Mouse (Mus musculus) embryonic facial prominence, embryonic 12.5 days (tissue): Measurements from ENCODE around the gene Gpr3. TPM values are rescaled to one million over a fixed set of nuclear protein-coding genes. Genes with fewer than 3 reads are reported as not detected.

Experiments used
- ATAC-seq: fragments of 200-750 bp; cut with Nextera tagmentation; 2 replicates; pipeline ENCODE4 v1.8.0; 2017; ENCODE audit not compliant: insufficient number of reproducible peaks, insufficient read depth, low FRiP score, low TSS enrichment
- H3K27ac ChIP-seq: fragments of 300-500 bp; sonication (generic); 2 replicates; pipeline ENCODE4 v1.5.1; 2016; ENCODE audit warnings: mild to moderate bottlenecking
- H3K27me3 ChIP-seq: fragments of 300-500 bp; sonication (generic); 2 replicates; pipeline ENCODE4 v1.6.1; 2016; ENCODE audit warnings: mild to moderate bottlenecking, moderate library complexity
- H3K36me3 ChIP-seq: fragments of 300-500 bp; sonication (generic); 2 replicates; pipeline ENCODE4 v1.6.1; 2016; ENCODE audit warnings: mild to moderate bottlenecking
- H3K4me1 ChIP-seq: fragments of 300-500 bp; sonication (generic); 2 replicates; pipeline ENCODE4 v1.6.1; 2016
- H3K4me2 ChIP-seq: fragments of 300-500 bp; sonication (generic); replicated peaks from 2 replicates; pipeline ENCODE4 v1.6.1; 2016; ENCODE audit warnings: mild to moderate bottlenecking, moderate library complexity
- H3K4me3 ChIP-seq: fragments of 300-500 bp; sonication (generic); 2 replicates; pipeline ENCODE4 v1.5.1; 2016; ENCODE audit warnings: mild to moderate bottlenecking
- H3K9ac ChIP-seq: fragments of 300-500 bp; sonication (generic); 2 replicates; pipeline ENCODE4 v1.6.1; 2016; ENCODE audit warnings: mild to moderate bottlenecking, moderate library complexity
- H3K9me3 ChIP-seq: fragments of 300-500 bp; sonication (generic); 2 replicates; pipeline ENCODE4 v1.6.1; 2016; ENCODE audit warnings: mild to moderate bottlenecking, moderate library complexity
- WGBS: fragments of 180-500 bp; shearing (Covaris S2); methylation state at CpG from one replicate; pipeline ENCODE4 v1.1.7; 2016; 5-methylcytosine and 5-hydroxymethylcytosine counted together
- polyA plus RNA-seq: library from polyadenylated mRNA; unstranded; fragments of >200 nt; fragmentation: Nextera tagmentation; extraction: Ambion mirVana; gene quantifications from 2 replicates; pipeline ENCODE4 v1.2.1, GENCODE M21; 2016

Gpr3 gene
- polyA plus RNA-seq, 1 experiment from 2014 or later: not detected

- Histone ChIP-seq H3K27me3 (peaks cover 41% of the 10 kb centered on the region), H3K36me3 (no peaks in the 10 kb centered on the region), H3K27ac (no peak overlapping the region), H3K9ac (no peak overlapping the region), H3K4me1 (peaks cover 15% of the 10 kb centered on the region), H3K4me2 (no peak overlapping the region), H3K9me3 (no peaks in the 10 kb centered on the region), H3K4me3 (no peak overlapping the region)
- WGBS: 93% methylated on average over 24 of the region's 24 CpGs
- no peak for ATAC-seq
Measured at GRCm38 (mm10) chr4:133210023-133210787, 2.1 kb downstream of the Gpr3 start.

GRCm38 (mm10) chr4:133209366-133209765 lies 3.0 kb downstream of the Gpr3 start:
- Histone ChIP-seq H3K4me3 (no peak overlapping the region), H3K36me3 (no peaks in the 10 kb centered on the region), H3K27me3 (peaks cover 39% of the 10 kb centered on the region), H3K27ac (no peak overlapping the region), H3K4me2 (no peak overlapping the region), H3K9ac (no peak overlapping the region), H3K4me1 (peaks cover 21% of the 10 kb centered on the region), H3K9me3 (no peaks in the 10 kb centered on the region)
- no peak for ATAC-seq
- WGBS: 4% methylated on average over 11 of the region's 11 CpGs

GRCm38 (mm10) chr4:133204379-133204778 lies 8.0 kb downstream of the Gpr3 start:
- no peak overlapping the region for H3K4me2 ChIP-seq
- H3K9ac ChIP-seq: no peak overlapping the region; the same call in 1 of the 2 replicates
- 37% methylated on average over 7 of the region's 7 CpGs for WGBS

GRCm38 (mm10) chr4:133203591-133203990 lies 8.7 kb downstream of the Gpr3 start:
- Histone ChIP-seq H3K4me2 (no peak overlapping the region), H3K27ac (no peak overlapping the region), H3K4me3 (no peak overlapping the region), H3K36me3 (no peaks in the 10 kb centered on the region), H3K4me1 (peaks cover 43% of the 10 kb centered on the region), H3K9ac (no peak overlapping the region), H3K9me3 (no peaks in the 10 kb centered on the region), H3K27me3 (no peaks in the 10 kb centered on the region)
- no peak for ATAC-seq
- 81% methylated on average over 3 of the region's 3 CpGs for WGBS

More at GRCm38 (mm10) chr4:133204379-133204778, 8.0 kb downstream of the Gpr3 start:
- no peaks in the 10 kb centered on the region for H3K36me3 ChIP-seq
- H3K9me3 ChIP-seq: no peaks in the 10 kb centered on the region
- no peaks in the 10 kb centered on the region for H3K27me3 ChIP-seq
- no peak overlapping the region for H3K4me3 ChIP-seq
- peaks cover 37% of the 10 kb centered on the region for H3K4me1 ChIP-seq
- no peak for ATAC-seq
- 0 out of 2 replicates have a peak overlapping the region, but pooled peaks have one; percentile 2 for H3K27ac ChIP-seq

GRCm38 (mm10) chr4:133202254-133202653 lies 10.1 kb downstream of the Gpr3 start:
- Histone ChIP-seq H3K36me3 (0 out of 2 replicates have a peak, but pooled peaks cover under 1% of the 10 kb centered on the region), H3K9ac (no peak overlapping the region), H3K9me3 (no peaks in the 10 kb centered on the region), H3K27me3 (no peaks in the 10 kb centered on the region), H3K4me3 (no peak overlapping the region), H3K4me2 (no peak overlapping the region), H3K27ac (no peak overlapping the region), H3K4me1 (peaks cover 57% of the 10 kb centered on the region)
- WGBS: 89% methylated on average over 3 of the region's 3 CpGs
- ATAC-seq: no peak

GRCm38 (mm10) chr4:133201006-133201771 lies 11.1 kb downstream of the Gpr3 start:
- Histone ChIP-seq H3K27me3 (no peaks in the 10 kb centered on the region), H3K27ac (peak overlapping the region; percentile 58), H3K36me3 (peaks cover 6% of the 10 kb centered on the region), H3K9ac (no peak overlapping the region), H3K9me3 (no peaks in the 10 kb centered on the region), H3K4me3 (no peak overlapping the region), H3K4me1 (peaks cover 67% of the 10 kb centered on the region), H3K4me2 (no peak overlapping the region)
- WGBS: 65% methylated on average over 8 of the region's 8 CpGs
- ATAC-seq: no peak

GRCm38 (mm10) chr4:133200343-133200742 lies 12.0 kb downstream of the Gpr3 start:
- Histone ChIP-seq H3K4me1 (peaks cover 69% of the 10 kb centered on the region), H3K4me2 (no peak overlapping the region), H3K36me3 (peaks cover 14% of the 10 kb centered on the region), H3K27ac (peak overlapping the region; percentile 58), H3K27me3 (no peaks in the 10 kb centered on the region), H3K4me3 (no peak overlapping the region), H3K9me3 (no peaks in the 10 kb centered on the region), H3K9ac (no peak overlapping the region)
- no peak for ATAC-seq
- 40% methylated on average over 21 of the region's 21 CpGs for WGBS

- Histone ChIP-seq H3K36me3 (peaks cover 17% of the 10 kb centered on the region), H3K9me3 (no peaks in the 10 kb centered on the region), H3K27ac (peak overlapping the region; percentile 58; the same call in 1 of the 2 replicates), H3K4me3 (no peak overlapping the region), H3K4me1 (peaks cover 67% of the 10 kb centered on the region), H3K27me3 (no peaks in the 10 kb centered on the region), H3K9ac (no peak overlapping the region), H3K4me2 (no peak overlapping the region)
- ATAC-seq: no peak
- WGBS: 53% methylated on average over 6 of the region's 6 CpGs
Measured at GRCm38 (mm10) chr4:133199743-133200142, 12.6 kb downstream of the Gpr3 start.

GRCm38 (mm10) chr4:133198337-133199180 lies 13.8 kb downstream of the Gpr3 start:
- no peak for ATAC-seq
- WGBS: 18% methylated on average over 19 of the region's 19 CpGs
- Histone ChIP-seq H3K27me3 (no peaks in the 10 kb centered on the region), H3K9ac (0 out of 2 replicates have a peak overlapping the region, but pooled peaks have one; percentile 2), H3K4me1 (peaks cover 58% of the 10 kb centered on the region), H3K27ac (peak overlapping the region; percentile 78), H3K9me3 (no peaks in the 10 kb centered on the region), H3K4me2 (no peak overlapping the region), H3K4me3 (no peak overlapping the region), H3K36me3 (peaks cover 27% of the 10 kb centered on the region)

- peaks cover 57% of the 10 kb centered on the region for H3K4me1 ChIP-seq
- H3K9ac ChIP-seq: peak overlapping the region; percentile 15; the same call in 1 of the 2 replicates
- no peak for ATAC-seq
- 20% methylated on average over 13 of the region's 13 CpGs for WGBS
- peaks cover 35% of the 10 kb centered on the region for H3K36me3 ChIP-seq
- no peak overlapping the region for H3K4me2 ChIP-seq
- peak overlapping the region; percentile 78 for H3K27ac ChIP-seq
- no peak overlapping the region for H3K4me3 ChIP-seq
- no peaks in the 10 kb centered on the region for H3K27me3 ChIP-seq
- H3K9me3 ChIP-seq: no peaks in the 10 kb centered on the region
Measured at GRCm38 (mm10) chr4:133197801-133198286, 14.5 kb downstream of the Gpr3 start.

GRCm38 (mm10) chr4:133197355-133197754 lies 15.0 kb downstream of the Gpr3 start:
- WGBS: 15% methylated on average over 5 of the region's 5 CpGs
- H3K4me1 ChIP-seq: peaks cover 57% of the 10 kb centered on the region

More at GRCm38 (mm10) chr4:133197355-133197754, 15.0 kb downstream of the Gpr3 start:
- Histone ChIP-seq H3K36me3 (peaks cover 39% of the 10 kb centered on the region), H3K4me3 (no peak overlapping the region), H3K27ac (peak overlapping the region; percentile 78), H3K27me3 (no peaks in the 10 kb centered on the region), H3K9ac (peak overlapping the region; percentile 15; the same call in 1 of the 2 replicates), H3K9me3 (no peaks in the 10 kb centered on the region), H3K4me2 (no peak overlapping the region)
- ATAC-seq: no peak
